Mouse (Mus musculus) myocyte (in vitro differentiated cells): ENCODE data around the gene Ush1c.

Experiments used
- POLR2A ChIP-seq: IDR thresholded peaks from one replicate; pipeline ENCODE4 v1.6.1; 2011; ENCODE audit warnings: low read depth, mild to moderate bottlenecking, control low read depth, moderate library complexity; ENCODE audit not compliant: insufficient read length
- POLR2AphosphoS2 ChIP-seq: IDR thresholded peaks from one replicate; pipeline ENCODE4 v1.6.1; 2011; ENCODE audit warnings: low read depth, control low read depth; ENCODE audit not compliant: insufficient read length

DNA sequence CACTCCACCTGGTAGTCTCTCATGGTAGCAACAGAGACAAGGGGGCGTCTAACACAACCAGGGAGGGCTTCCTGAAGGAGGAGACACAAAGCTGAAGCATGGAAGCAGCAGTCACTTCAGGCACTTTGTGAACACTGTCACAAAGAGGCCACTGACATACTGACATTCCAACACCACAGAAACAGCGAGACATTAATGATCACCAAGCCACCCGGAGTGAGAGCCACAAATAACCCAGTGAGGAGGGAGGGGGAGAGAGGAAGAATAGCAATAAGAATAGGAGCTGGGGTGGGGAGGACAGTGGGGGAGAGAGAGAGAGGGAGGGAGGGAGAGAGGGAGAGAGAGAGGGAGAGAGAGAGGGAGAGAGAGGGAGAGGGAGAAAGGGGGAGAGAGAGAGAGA is 76.7 kb downstream of the Ush1c start:
- TF ChIP-seq POLR2AphosphoS2 (no peak), POLR2A (no peak)
